Mouse (Mus musculus): ENCODE data around the gene Mmp24. TPM values are rescaled to one million over a fixed set of nuclear protein-coding genes. Genes with fewer than 3 reads are reported as not detected.
"Not testable (repeated sequence)": the region's sequence is repeated elsewhere in the genome, so short reads cannot be mapped to it uniquely, and the experiment has no call there.

The Mmp24 gene
- 10 to 100 TPM; 34.3 to 35.6 TPM for total RNA-seq (2021)
- long read RNA-seq, experiment 1, full-length matches to known transcripts: 29 of 52 reads
- long read RNA-seq, experiment 1, partial matches to known transcripts: 11 of 52 reads
- long read RNA-seq, experiment 1, other reads (novel, unspliced or antisense): 12 of 52 reads
- long read RNA-seq, experiment 2, full-length matches to known transcripts: 19 of 41 reads
- long read RNA-seq, experiment 2, partial matches to known transcripts: 21 of 41 reads
- long read RNA-seq, experiment 2, other reads (novel, unspliced or antisense): 1 of 41 reads

DNA sequence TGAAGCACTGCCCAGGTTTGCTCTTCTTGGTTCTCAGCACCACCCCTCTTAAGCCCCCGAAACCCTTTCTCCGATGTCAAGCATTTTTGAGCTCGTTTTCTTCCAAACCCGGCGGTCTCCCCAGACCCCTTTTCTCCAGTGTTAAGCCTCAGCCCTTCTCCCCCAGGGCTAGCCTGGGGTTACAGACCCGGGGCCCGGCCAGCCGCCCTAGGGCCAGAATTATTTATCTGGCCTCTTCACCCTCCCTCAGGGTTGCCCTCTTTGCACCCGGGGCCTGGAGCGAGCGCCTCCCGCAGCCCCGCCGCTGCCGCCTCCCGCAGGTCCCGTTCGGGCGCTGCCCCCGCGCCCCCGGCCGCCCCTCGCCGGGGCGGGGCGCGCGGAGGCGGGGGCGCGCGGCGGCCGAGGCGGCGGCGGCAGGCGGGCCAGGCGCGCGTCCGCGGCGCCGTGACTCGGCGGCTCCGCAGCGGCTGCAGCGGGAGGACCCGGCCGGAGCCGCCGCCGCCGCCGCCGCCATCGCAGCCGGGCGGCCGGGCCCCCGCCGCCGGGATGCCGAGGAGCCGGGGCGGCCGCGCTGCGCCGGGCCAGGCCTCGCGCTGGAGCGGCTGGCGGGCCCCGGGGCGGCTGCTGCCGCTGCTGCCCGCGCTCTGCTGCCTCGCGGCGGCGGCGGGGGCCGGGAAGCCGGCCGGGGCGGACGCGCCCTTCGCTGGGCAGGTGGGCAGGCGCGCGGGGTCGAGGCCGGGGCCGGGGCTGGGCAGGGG is at the start of gene Mmp24:
Mmp24 (plus strand) TSS at position 416 of the 758 bp plus-strand sequence.
- DNase-seq (ENCODE audit: low spot score in 2 of 2): no peak

DNA sequence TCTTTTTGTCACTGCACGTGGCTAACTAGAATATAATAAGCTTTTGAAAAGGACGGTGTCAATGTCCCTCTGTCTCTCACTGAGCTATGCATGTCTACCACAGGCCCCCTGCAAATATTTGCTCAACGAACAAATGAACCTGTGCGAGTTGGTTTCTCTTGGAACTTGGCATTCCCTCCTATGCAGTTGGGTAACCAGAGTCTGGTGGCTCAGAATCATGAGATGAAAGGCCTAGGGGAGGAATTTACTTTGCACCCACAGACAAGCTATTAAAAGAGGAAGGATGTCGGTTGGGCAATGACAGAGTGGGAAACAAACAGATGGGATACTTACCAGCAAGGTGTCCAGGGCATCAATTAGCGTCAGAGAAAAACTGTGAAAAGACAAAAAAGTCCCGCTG is 48.8 kb upstream of the Mmp24 start:
- DNase-seq (ENCODE audit: low spot score in 2 of 2): no peak

DNA sequence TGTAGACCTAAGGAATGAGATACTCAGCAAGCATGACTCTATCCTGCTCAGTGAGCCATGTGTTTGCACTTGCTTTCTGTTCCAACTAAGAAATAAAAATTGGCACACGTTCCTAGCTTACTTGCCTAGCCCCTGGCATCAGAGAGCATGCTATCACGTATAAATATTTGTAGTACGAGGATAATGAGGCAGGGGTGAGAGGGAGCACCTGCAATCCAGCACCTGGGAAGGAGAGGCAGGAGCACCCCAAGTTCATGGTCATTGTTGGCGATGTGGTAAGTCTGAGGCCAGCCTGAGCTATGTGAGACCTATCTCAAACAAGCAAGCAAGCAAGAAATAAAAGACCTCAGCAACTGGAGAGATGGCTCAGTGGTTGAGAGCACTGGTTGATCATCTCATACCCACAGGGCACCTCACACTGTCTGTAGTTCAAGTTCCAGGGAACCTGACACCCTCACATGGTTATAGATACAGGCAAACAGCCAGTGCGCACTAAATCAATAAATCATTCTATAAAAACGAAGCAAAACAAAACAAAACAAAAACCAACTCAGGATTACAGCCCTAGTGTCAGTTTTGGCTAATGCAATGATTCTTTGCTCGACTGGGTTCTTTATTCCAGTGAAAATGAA is 47.3 kb upstream of the Mmp24 start:
- DNase-seq (ENCODE audit: low spot score in 2 of 2): no peak

DNA sequence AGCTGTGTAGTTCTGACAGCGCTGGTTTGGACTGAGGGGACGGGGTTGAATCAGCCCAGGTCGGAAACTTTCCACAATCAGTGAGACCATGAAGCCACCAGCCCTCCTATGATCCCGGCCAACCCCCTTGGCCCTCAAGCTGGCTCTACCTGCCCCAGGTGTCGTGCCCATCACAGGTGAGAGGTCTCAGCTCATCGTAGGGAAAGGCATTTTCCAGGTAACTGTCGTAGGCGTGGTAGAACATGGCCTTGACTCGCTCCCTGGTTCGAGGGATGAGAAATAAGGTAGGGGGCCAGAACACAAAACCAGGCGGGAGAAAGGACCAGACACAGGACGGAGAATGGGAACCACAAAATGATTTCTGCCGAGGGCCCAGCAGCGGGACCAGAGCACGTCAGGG is 46.4 kb upstream of the Mmp24 start:
- DNase-seq (ENCODE audit: low spot score in 2 of 2): no peak

DNA sequence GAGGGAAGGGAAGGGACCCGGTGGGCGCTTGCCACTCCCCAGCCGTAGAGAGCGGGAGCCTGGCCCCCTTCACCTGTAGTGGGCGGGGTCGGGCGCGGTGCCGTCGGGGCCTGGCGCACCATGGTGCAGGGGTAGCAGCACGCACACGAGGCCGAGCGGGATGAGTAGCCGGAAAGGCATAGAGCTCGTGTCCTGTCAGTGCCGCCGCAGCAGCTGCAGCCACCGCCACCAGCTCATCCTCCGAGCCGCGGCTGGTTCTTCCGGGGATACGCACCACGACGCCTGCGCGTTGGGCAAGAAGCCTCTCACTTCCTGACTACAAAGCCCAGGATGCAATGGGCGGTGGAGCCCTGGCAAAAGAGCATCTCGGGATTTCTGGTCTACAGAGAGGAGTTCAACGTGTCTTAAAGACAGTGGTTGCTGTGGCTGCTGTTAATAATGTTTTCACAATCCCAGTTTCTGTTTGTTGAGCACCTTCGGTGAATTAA is 45.9 kb upstream of the Mmp24 start, which contains the start of gene Edem2:
Edem2 (minus strand) TSS at position 318 of the 488 bp plus-strand sequence.
- DNase-seq (ENCODE audit: low spot score in 2 of 2): peak; percentile 91 to 95

DNA sequence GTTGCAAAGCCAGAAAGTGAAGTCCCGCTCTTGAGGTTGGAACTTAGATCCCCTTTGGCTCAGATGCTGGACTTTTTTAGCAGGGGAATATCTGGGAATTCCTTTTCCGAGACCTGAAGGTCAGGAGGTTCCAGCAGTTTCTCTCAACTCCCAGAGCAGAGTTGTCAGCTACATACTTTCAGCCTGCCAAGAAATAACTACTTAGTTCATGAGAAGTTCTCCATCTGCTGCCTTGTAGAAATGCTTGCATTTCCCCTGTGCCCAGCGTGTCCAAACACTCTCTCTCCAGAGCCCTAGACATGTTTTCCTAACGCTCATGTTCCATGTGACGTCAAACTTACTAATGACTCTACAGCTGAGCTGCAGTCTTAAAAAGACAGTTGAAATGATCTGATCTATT is 40.1 kb upstream of the Mmp24 start:
- DNase-seq (ENCODE audit: low spot score in 2 of 2): no peak

DNA sequence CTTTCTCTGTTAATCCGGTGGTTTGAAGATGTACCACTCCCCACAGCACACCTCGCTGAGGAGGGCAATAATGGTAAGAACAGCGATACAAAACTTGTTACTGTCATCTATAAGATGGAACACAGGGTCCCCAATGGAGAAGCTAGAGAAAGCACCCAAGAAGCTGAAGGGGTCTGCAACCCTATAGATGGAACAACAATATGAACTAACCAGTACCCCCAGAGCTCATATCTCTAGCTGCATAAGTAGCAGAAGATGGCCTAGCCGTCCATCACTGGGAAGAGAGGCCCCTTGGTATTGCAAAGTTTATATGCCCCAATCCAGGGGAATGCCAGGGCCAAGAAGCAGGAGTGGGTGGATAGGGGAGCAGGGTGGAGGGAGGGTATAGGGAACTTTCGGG is 39.4 kb upstream of the Mmp24 start, which contains the start of gene Gm17581:
Gm17581 (minus strand) TSS at position 101 of the 400 bp plus-strand sequence.
- DNase-seq (ENCODE audit: low spot score in 2 of 2): not testable (repeated sequence)

DNA sequence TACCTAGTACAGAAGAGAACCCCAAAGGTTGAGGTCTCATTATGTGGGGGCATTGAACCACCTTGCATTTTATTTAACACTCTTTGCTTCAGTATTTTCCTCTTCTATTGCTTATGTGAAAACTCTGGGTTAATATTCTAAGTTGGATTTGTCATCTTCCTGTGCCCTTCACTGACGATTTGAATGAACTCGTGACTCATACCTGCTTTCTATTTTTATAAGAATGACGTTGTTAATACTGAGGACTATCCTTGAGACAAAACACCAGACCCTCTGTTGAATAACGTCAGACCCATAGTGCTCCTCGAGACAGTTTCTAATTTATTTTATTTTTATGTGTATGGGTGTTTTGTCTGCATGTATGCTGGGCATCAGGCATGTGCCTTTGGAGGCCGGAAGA is 38.2 kb upstream of the Mmp24 start:
- no peak for DNase-seq (ENCODE audit: low spot score in 2 of 2)

DNA sequence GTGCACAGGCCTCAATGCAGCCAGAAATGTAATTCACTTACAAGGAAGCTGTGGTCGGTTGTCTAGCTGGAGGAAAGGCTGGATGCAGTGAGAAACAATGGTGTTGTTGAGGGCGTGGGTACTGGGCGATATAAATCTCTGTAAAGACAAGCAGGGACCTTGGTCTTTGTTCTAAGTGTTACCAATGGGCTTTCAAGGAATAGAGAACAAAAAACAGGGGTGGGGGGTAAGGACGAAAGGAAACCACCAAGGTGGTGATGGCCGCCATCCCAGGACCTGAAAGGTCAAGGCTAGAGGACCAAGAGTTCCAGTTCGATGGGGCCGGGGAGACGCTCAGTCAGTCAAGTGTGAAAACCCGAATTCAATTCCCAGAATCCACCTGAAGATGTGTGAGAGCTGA is 37.3 kb upstream of the Mmp24 start:
- no peak for DNase-seq (ENCODE audit: low spot score in 2 of 2)

DNA sequence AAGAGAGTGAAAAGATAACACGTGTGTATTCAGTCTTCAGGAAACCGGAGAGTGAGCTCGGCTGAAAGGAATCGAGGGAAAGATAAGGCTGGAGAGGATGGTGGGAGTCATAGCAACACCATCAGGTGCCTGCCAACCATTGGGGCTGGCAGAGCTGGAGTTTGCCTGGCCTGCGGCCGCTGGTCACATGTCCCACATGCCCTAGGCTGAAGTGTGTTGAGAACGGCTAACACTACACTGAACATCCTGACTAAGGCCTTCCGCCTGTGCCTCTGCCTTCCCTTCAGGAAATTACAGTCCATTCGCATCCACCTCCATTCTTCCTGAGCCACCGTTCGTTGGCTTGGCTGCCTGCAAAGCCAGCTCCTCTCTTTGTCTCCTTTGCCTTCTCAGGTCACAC is 32.9 kb upstream of the Mmp24 start:
- DNase-seq (ENCODE audit: low spot score in 2 of 2): no peak

DNA sequence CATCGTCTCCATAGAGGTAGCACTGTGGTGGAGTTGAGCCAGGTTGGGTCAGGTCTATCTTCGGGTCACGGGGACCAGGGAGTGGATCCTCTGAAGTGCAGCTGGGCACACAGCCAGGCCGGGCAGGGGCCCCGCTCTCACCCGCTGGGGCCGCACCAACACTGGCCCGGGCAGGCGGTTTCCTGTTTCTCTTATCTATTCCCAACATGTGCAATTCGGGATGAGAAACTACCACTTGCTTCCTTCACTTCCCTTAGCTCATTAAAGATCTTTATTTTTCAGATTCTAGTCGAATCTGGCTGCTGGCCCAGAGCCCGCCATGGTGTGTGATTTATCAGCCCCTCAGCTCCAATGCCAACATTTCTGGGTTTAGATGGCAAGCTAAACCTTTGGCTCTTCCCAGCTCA is 32.2 kb upstream of the Mmp24 start:
- DNase-seq (ENCODE audit: low spot score in 2 of 2): no peak

DNA sequence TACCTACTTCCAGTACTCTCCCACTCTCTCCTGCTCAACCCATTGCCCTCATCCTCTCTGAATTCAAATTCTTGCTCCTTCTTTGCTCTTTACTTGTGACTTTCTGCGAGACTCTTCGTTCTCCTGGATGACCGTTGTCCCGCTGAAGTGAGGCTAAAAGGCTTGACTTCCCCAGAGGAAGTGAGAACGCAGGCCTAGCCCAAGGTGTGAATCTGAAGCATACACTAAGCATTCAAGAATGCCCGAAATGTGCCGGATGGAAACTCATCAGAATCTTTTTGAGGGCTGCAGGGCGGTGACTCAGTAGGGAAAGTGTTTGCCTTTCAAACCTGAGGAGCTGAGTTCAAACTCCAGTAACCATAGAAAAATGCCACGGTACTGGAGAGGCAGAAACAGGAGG is 31.8 kb upstream of the Mmp24 start:
- DNase-seq (ENCODE audit: low spot score in 2 of 2): no peak

DNA sequence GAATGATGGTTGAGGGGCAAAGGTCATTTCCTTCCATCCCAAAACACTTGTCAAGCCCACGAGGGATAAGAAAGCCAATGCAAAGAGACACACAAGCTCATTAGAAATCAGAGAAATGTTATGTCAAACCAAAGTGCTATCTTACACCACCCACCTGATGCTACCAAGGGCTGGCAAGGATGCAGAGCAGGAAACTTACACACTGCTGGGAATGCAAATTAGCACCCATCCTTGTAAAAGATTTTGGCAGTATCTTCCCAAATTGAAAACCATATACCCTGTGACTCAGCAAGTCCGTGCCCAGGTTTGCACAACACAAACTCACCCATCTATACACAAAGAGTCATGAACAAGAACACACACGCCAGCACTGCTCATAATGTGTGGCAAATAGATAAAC is 29.7 kb upstream of the Mmp24 start:
- no peak for DNase-seq (ENCODE audit: low spot score in 2 of 2)

DNA sequence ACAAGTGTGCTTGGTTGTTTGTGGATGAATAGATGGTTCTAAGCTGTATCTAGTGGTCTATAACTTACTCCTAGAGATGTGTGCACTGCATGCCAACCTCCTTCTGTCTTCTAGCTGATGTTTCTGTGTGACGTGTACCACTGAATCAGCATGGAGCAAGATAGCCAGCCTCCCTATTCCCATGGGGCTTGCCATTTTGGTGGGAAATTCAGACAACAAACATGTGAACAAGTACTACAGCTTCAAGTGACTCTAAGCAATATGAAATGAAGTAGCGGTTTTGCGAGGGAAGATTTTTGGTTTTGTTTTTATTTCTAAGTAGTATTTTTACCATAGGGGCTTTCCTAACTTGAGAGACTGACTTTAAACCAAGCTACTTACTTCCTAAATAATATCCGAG is 25.7 kb upstream of the Mmp24 start:
- no peak for DNase-seq (ENCODE audit: low spot score in 2 of 2)

DNA sequence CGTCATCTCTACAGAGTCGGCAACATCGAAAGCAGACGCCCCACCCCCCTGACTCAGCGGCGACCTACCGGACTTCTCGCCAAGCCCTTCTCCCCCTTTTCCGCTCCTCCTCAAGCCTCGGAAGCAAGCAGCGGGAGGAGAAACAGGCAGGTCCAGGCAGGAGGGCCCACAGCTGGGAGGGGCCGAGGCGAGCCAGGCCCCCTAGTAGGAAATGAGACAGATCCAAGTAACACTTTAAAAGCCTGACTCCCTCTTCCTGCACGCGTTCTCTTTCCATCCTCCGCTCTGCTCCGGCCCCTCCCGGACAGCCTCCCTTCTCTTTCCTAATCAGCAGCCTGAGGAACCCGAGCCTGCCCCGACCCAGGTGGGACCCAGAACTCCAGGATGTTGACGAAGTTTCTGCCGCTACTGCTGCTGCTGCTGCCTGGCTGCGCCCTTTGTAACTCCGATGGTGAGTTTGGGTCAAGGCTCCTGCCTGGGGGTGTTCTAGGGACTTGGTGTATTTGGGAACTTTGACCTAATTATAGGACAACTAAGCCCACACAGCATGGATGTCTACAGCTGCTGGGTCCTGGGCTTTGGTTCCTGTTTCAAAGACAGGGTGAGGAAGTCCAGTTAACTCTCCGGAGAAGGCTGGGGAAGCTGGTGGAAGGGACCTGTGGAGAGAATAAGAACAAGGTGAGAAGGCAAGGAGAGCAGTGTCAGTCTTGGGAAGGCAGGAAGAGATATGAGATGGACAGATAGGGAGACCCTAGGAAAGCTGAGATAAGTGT is 23.9 kb upstream of the Mmp24 start, which contains the start of gene Procr:
Procr (plus strand) TSS at position 104 of the 773 bp plus-strand sequence.
- no peak for DNase-seq (ENCODE audit: low spot score in 2 of 2)

DNA sequence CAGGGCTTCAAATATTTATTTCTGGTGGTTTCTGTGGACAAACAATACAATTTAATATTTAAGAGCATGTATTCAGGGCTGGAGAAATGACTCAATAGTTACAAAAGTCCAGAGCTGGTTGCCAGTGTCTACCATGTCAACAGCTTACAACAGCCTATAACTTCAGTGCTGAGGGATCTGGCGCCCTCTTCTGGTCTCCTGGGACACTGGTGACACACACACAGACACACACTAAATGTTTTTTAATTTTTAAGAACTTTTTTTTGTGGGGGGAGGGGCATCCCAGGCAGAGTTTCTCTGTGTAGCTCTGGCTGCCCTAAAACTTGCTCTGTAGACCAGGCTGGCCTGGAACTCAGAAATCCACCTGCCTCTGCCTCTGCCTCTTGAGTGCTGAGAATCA is 19.4 kb upstream of the Mmp24 start:
- no peak for DNase-seq (ENCODE audit: low spot score in 2 of 2)

DNA sequence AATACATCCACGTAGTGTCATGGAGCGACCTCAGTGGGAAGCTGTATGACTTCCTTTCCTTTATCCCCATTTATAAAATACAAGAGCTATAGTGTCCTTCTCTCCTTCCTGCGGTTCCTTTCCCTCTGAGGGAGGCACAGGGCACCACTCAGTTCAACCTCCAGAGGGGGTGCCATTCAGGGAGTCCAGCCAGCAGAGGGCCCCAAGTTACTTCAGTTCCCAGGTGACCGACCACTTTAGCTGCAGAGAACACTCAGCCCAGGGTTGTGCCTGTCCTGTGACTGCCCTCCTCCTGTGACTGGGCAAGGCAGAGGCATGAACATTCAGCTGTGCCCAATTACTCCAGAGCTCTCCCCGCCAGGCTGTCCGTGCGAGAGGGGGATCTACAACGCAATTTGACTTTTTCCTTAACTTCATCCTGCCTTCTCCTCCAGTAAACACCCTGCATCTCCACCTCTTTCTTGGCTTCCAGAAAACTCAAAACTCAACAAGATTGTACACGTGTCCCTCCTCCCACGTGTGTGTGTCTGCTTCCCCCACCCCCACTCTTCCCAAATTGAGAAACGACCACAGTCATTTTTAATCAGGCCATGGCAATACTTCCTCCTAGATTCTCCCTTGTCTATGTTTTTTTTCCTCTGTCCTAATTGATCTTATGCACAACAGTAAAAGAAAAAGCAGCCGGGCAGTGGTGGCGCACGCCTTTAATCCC is 18.1 kb upstream of the Mmp24 start:
- DNase-seq (ENCODE audit: low spot score in 2 of 2): no peak

DNA sequence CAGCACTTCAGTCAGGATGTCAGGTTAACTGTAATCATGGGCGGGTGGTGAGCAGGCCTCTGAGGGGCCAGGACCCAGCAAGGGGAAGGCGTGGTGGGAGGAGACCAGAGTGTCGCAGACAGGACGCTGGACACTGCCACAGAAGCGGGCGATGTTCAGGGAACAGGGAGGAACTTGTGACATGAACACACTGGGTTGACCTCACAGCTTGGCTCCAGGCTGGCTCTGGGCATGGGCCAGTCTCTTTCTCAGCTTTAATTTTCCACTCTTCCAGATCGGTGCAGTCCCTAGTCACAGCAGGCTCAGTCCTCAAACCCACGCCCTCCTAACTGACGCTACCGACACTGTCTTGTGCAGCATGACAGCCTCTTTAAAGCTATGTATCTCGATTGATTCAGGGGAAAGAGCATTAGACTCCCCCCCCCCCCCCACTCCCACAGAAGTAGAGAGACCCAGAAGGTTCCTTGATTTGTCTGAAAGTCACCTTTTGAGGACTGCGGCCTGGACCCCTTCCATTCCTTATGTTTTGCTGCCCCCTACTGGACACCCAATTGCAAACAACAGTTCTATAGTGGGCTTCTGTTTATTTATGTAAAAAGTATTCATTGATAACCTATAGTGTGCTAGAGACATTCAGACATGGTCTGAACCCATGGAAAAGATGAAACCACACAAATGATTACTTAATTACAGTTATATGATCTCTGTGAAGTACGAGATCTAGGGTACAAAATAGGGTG is 10.3 kb upstream of the Mmp24 start:
- peak; percentile 65 to 83 for DNase-seq (ENCODE audit: low spot score in 2 of 2)

DNA sequence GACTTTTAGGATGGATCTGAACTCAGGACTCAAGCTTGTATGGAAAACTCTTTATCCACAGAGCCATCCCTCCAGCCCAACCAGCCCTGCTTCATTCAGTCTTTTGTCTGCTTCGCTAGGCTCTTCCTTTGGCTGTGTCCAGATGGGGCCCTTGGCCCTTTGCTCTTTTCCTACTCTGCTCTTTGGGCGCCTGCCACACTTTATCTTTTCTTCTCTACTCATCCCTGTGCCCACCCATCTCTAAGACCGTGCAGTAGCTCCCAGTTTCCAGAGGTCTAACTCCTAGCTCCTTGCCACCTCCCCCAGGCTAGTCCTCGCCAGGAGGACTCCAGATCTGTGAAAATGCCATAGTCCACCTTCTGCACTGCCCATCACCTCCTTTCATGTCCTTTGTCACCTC is 1.5 kb upstream of the Mmp24 start:
- no peak for DNase-seq (ENCODE audit: low spot score in 2 of 2)

Measured in left cerebral cortex, adult 18-20 months (tissue).